Mouse (Mus musculus) frontal cortex, postnatal 14 days (tissue): Measurements from ENCODE around the gene Vps37b.

Experiments used
- DNase-seq, 2 experiments: peaks; one replicate each; pipeline ENCODE4 v3.0.0; 2022; ENCODE audit warnings: low spot score in 2 of 2

Gene Vps37b

DNA sequence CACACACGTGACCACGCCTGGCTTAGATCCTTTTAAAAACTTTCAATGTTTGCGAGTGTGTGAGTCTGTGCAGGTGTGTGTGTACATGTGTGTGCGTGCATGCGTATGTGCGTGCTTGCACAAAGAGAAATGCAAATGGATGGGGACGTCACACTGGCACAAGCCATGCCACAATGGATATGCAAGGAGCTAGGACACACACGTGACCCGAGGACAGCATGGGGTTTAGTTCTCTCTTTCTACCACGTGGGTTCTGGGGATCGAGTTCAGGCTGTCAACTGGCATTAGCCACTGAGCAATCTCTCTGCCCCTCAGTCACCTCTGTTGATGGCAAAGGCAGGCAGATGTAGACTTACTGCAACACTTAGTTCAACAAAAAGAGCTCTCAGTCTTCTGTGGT lies 10.4 kb downstream of the Vps37b start:
- DNase-seq, result no peak

GRCm38 (mm10) chr5:124021148-124021547 lies 10.9 kb downstream of the Vps37b start:
- no peak for DNase-seq

DNA sequence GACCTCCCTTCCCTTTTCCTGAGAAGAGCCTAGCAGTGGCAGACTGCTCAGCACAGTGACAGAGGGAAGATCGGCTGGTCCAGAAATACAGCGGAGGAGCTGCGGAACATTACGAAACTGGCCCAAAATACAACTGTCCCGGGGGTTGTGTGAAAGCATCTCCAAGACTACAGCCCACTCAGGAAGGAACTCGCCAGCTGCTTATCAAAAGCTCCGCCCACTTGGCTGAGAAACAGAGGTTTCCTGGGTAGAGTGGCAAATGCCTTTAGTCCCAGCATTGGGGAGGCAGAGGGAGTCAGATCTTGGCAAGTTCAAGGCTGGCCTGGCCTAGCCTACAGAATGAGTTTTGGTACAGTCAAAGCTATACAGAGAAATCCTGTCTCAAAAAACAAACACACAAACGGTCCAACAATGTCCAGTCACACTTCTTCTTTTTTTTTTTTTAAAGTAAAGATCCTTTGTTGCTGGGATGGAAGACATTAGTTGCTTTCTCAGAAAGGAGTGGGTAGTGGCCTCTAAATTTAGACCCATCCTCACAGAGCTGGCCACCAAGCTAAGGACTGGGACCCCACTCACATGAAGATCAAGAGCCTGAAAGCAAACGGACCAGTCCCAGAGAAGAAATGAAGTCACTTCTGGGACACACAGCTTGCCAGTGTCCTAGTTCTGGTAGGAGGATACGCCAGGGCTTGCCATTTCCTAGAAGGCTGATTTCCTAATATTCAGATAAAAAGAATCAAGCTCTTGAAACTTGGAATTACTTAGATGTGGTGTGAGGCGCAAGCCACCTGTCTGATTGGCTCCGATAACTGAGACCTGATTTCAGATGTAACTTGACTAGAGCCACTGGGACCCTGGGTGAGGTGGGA lies 12.5 kb downstream of the Vps37b start:
- DNase-seq, result peak; percentile 75 to 86

GRCm38 (mm10) chr5:124018651-124019050 lies 13.4 kb downstream of the Vps37b start:
- DNase-seq, result no peak

DNA sequence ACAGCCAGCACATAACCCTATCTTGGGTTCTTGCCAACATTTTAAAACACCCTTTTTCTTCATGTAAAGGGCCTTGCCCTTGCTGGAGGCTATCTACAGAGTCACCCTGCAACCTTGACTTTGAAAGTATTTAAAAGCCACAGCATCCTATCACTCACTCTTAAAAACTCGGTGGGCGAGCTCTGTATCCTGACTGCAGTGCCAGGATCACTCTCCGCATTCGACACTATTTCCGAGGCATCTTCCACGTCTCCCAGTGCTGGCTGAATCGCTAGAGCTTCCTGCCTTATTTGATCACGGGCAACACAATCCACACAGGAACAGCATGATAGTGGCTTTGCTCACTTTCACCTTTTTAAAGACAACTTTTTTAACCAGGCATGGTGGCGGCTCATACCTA lies 14.1 kb downstream of the Vps37b start:
- DNase-seq, result no peak

- no peak for DNase-seq
Observed at GRCm38 (mm10) chr5:124016291-124016821, 15.7 kb downstream of the Vps37b start.

DNA sequence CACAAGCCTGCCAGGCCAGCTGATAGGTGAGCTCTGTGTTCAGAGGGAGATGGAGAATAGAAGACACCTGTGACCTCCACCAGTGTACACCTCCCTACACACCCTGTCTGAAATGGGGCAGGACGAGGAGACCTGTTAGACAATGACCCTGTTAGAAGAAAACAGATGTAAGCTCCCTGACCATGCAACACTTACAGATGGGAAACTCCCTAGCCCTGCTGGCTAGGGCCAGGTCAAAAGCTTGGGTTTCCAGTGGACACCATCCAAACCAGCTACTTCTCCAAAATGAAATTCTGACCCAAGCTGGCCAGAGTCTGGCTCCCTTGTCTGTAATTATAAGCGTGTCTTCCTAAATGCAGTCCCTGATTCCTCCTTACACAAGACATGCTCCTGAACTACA lies 16.3 kb downstream of the Vps37b start:
- DNase-seq, result no peak

DNA sequence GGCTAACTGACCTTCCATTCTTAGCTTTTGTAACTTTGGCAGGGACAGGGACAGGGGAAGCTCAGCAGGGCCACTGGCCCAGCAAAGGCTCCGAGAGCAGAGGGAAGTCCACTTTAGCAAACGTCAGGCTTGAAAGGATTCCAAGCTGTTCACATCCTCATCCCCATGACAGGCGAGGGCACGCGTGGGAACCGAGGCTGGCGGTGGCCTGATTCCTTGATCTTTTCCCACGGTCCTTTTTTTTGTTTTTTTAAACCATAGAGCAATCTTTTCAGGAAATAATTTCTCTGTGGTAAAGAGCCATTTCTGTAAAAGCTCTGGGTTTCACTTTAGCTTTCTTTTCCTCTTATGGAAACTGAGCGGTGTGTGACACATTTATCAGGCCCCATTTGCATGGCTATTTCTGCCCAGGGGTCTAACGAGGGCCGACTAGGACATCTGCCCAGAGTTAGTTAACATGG lies 17.2 kb downstream of the Vps37b start:
- no peak for DNase-seq

- no peak for DNase-seq
Observed at GRCm38 (mm10) chr5:124014180-124014579, 17.9 kb downstream of the Vps37b start.

DNA sequence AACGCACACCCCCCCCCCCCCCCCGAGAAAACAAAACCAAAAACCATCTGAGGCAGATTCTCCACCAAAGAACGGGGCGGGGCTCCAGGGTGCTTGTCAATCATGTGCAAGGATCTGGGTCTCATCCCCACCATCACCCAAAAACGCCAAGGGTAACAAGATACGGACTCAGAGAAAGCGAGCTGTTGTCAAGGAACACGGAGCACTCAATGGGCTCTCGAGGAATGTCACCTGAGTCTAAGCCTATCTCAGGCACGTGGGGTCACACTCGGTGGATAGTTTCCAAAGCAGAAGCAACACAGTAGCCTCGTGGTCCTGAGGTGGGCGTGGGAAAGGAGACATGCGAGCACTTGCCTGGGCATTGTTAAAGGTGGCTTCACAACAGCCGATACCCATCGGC lies 18.3 kb downstream of the Vps37b start:
- DNase-seq, result no peak

- DNase-seq, result no peak
Observed at GRCm38 (mm10) chr5:124012885-124013284, 19.2 kb downstream of the Vps37b start.

- DNase-seq, result no peak
Observed at GRCm38 (mm10) chr5:124011927-124012326, 20.1 kb downstream of the Vps37b start.

DNA sequence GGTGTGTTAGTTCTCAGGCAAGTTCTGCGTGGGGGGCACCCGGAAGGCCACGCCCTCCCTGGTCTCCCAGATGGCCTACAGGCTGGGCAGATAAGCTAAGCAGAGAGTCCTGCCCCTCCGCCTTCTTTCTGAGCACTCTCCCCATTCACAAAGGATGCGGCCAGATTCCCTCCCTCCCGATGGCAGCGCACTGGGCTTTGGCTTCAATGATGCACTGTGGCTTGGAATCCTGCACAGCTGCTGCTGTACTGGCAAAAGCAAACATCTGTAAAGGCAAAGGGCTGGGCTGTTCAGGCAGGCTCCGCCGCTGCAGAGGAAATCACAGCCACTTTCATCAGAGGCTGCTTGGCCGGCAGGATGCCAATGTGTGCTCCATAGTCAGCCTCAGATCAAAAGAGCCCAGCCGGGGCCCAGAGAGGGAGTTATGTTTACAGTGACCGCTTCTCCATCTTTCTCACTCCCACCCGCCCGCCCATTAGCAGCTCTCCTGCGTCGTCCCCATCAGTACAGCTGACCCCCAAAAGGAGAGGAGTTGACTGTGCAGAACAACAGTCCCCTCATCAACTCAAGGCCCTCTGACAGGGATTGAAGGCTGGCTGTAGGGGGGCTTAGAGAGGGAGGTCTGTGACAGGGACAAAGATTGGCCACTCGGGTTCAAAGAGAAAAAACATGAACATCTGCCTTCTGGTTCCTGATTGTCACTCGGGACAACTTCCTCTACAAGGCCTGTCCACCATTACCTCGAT lies 21.0 kb downstream of the Vps37b start:
- no peak for DNase-seq

DNA sequence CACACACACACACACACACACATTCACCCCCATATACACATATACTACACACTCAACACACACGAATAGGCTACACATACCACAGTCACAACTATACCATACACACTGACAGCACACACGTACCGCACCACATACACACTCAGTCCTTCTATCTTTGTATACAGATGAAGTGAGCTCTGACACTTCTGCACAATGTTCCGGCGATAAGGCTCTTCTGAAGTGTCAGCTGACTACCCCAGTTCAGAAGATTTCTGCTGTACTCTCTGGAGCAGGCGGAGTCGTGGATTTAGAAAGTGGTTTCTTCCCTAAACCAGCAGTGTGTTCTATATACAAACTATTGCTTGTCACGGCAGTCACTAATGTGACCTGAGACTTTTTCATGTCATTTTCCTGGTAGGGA lies 22.0 kb downstream of the Vps37b start:
- DNase-seq, result no peak

DNA sequence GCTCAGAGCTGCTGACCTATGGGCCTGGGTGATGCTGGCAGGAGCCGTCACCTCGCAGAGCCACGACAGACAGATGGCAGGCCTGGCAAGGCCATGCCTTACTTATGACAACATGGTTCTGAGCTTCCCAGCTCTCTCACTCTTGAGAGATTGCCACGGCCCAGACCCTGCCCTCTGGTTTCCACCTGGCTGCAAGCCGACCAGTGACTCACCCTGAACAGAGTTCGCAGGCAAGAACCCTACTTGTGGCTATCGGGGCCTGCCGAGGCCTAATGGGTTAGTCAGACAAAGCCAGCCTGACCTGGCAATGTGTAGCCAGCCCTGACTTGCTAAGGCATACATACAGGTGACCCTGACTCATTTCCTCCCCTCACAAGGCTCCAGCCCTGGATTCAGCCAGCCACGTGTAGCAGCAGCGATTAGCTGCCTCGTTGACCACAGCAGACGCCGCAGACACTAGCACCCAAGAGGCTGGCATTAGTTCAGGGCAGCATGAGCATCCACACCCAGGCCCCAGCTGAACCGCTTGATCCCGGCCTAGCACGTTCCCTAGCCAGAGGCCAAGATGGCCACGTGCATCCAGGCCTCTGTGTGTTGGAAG lies 25.1 kb downstream of the Vps37b start:
- DNase-seq, result no peak

DNA sequence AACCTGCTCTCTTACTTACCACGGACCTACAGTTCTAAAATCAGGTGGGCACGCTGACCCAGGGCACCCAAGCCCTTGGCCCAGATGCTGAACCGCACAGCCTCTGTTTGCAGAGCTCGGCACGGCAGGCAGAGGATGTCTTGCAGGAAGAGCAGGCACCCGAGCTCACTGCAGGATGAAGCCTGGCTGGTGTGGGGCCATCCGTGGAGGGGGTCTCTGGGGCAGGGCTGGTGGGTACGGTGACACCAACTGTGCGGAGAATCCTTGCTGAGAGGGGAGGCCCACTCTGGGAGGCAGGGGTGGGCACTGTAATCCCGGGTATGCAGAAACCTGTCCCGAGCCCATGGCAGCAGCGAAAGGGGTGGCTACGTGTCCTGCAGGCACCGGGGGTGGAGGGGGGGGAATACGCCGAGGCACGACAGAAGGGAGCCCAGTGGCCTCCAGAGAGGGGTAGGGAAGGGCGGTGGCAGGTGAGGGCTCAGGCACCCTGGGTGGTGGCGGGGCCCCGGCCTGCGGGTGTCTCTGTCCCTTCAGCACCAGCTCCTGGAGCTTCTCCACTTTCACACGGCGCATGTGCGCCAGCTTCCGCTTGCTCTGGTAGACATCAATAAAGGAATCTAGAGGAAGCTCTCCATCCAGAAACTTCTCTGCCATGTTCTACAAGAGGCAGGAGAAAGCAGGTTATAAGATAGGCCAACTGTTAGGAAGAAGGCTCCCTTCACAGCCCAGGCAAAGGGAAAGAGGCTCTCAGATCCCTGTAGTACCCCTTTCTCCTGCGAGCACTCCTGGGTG lies 25.8 kb downstream of the Vps37b start:
- no peak for DNase-seq

GRCm38 (mm10) chr5:124005591-124005990 lies 26.5 kb downstream of the Vps37b start:
- no peak for DNase-seq

GRCm38 (mm10) chr5:124005151-124005500 lies 26.9 kb downstream of the Vps37b start:
- no peak for DNase-seq

GRCm38 (mm10) chr5:124004356-124005150 lies 27.5 kb downstream of the Vps37b start:
- no peak for DNase-seq

GRCm38 (mm10) chr5:124003375-124003774 lies 28.7 kb downstream of the Vps37b start:
- DNase-seq, result no peak

DNA sequence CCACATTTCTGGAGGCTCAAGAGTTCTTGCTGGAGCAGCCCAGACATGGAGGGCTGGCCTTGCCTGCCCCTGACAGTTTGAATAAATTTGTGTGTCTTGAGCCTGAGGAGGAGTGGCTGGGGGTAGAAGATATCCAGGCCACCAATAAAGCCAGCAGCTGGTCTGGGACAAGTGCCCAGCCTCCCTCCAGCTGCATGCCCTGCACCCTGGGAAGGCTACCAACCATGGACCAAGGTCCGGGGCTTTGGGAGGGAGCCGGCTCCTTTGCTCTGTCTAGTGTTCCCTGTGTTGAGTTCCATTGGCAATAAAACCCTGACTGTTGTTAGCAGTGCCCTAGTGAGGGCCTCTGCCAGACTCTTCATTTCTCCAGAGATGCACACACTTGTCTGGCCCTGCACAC lies 29.2 kb downstream of the Vps37b start:
- DNase-seq, result peak in 1 of 2 experiments; percentile 58
